Mouse (Mus musculus): ENCODE measurements around the gene Grin2a.

GRCm38 (mm10) chr16:9792976-9793375 lies 202.4 kb downstream of the Grin2a start:
- TF ChIP-seq CTCF (IDR thresholded peaks at IDR 0.05; ENCODE audit: extremely low read depth, insufficient read depth, low read length) (no peak), POLR2A (IDR thresholded peaks at IDR 0.05; ENCODE audit: extremely low read depth, insufficient read depth, low read length) (no peak)
